Mouse (Mus musculus) lung, postnatal 0 days (tissue): ENCODE measurements around the gene Naa40. TPM values are rescaled to one million over a fixed set of nuclear protein-coding genes. Genes with fewer than 3 reads are reported as not detected.
A peak's percentile ranks its signal among the peaks of the same experiment; 100 is the strongest.

Source experiments
- ATAC-seq: fragments of 200-750 bp; cut with Nextera tagmentation; 2 replicates; pipeline ENCODE4 v1.8.0; 2017; ENCODE audit warnings: moderate library complexity
- DNase-seq: peaks from one replicate; pipeline ENCODE4 v3.0.0-alpha.2; 2016; ENCODE audit warnings: low spot score
- H3K27ac ChIP-seq: fragments of 300-500 bp; sonication (generic); 2 replicates; pipeline ENCODE4 v1.5.1; 2014; ENCODE audit warnings: antibody characterized with exemption, mild to moderate bottlenecking, low read length, mixed read lengths
- H3K27me3 ChIP-seq: fragments of 300-500 bp; sonication (generic); replicated peaks from 2 replicates; pipeline ENCODE4 v1.6.1; 2014; ENCODE audit warnings: low read length, mixed read lengths; ENCODE audit not compliant: insufficient read depth
- H3K36me3 ChIP-seq: fragments of 300-500 bp; sonication (generic); 2 replicates; pipeline ENCODE4 v1.6.1; 2014; ENCODE audit warnings: low read length, mixed read lengths; ENCODE audit not compliant: insufficient read depth
- H3K4me1 ChIP-seq: fragments of 300-500 bp; sonication (generic); 2 replicates; pipeline ENCODE4 v1.6.1; 2014; ENCODE audit warnings: antibody characterized with exemption, low read depth, low read length, mixed read lengths; ENCODE audit not compliant: insufficient read depth
- H3K4me2 ChIP-seq: fragments of 300-500 bp; sonication (generic); replicated peaks from 2 replicates; pipeline ENCODE4 v1.6.1; 2014; ENCODE audit warnings: low read depth, mild to moderate bottlenecking, low read length, moderate library complexity, mixed read lengths
- H3K4me3 ChIP-seq: fragments of 300-500 bp; sonication (generic); 2 replicates; pipeline ENCODE4 v1.5.1; 2014; ENCODE audit warnings: low read depth, low read length
- H3K9ac ChIP-seq: fragments of 300-500 bp; sonication (generic); replicated peaks from 2 replicates; pipeline ENCODE4 v1.6.1; 2014; ENCODE audit warnings: low read depth, mild to moderate bottlenecking
- H3K9me3 ChIP-seq: fragments of 300-500 bp; sonication (generic); 2 replicates; pipeline ENCODE4 v1.6.1; 2016; ENCODE audit warnings: low read length, mixed read lengths
- CTCF ChIP-seq: IDR thresholded peaks from 2 replicates; pipeline ENCODE4 v1.5.1; 2016; ENCODE audit warnings: antibody characterized with exemption, mild to moderate bottlenecking
- EP300 ChIP-seq: IDR thresholded peaks from 2 replicates; pipeline ENCODE4 v1.6.1; 2016; ENCODE audit warnings: antibody characterized with exemption, mild to moderate bottlenecking, control low read depth
- WGBS: fragments of 180-500 bp; shearing (Covaris S2); extraction: QIAGEN DNeasy Blood & Tissue Kit; methylation state at CpG from one replicate; pipeline ENCODE4 v1.1.7; 2014; 5-methylcytosine and 5-hydroxymethylcytosine counted together
- polyA plus RNA-seq: library from polyadenylated mRNA; unstranded; fragments of >200 nt; fragmentation: Nextera tagmentation; extraction: Ambion mirVana; gene quantifications from 2 replicates; pipeline ENCODE4 v1.2.1, GENCODE M21; 2015

Naa40 gene
- polyA plus RNA-seq, 1 experiment from 2014 or later: 16.6 TPM

GRCm38 (mm10) chr19:7269290-7270044, 28.5 kb upstream of the Naa40 start:
- DNase-seq (no peak), ATAC-seq (no peak)
- H3K4me1 ChIP-seq: peaks cover 22% of the 10 kb centered on the region
- H3K36me3 ChIP-seq: no peaks in the 10 kb centered on the region
- TF ChIP-seq EP300 (no peak), CTCF (no peak)
- no peak overlapping the region for H3K27ac ChIP-seq
- peak overlapping the region; percentile 56; the same call in 1 of the 2 replicates for H3K4me3 ChIP-seq
- no peaks in the 10 kb centered on the region for H3K9me3 ChIP-seq
- H3K4me2 ChIP-seq: peak overlapping the region; percentile 99
- H3K27me3 ChIP-seq: no peaks in the 10 kb centered on the region
- peak overlapping the region; percentile 32 for H3K9ac ChIP-seq
- WGBS: 14% methylated on average over 11 of the region's 11 CpGs

DNA sequence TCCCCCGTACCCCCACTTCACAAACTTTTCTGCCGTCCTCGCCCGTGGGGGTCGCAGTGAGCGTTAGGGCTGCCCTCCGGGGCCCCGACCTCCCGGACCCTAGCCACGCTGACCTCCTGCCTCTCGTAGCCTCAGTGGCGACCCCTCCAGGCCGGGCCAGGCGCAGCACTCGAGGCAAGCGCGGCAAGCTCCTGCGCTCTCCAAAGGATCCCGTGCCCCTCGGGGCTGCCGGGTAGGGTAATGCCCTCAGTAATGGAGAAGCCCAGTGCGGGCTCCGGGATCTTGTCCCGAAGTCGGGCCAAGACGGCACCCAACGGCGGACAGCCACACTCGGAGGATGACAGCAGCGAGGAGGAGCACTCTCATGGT, 27.7 kb upstream of the Naa40 start:
- under 1% methylated on average over 28 of the region's 30 CpGs for WGBS
- ATAC-seq (peak; percentile 49), DNase-seq (peak; percentile 71)
- Histone ChIP-seq H3K27me3 (no peaks in the 10 kb centered on the region), H3K36me3 (no peaks in the 10 kb centered on the region), H3K4me3 (peak overlapping the region; percentile 56), H3K4me1 (peaks cover 22% of the 10 kb centered on the region), H3K27ac (no peak overlapping the region), H3K9me3 (no peaks in the 10 kb centered on the region), H3K9ac (peak overlapping the region; percentile 32), H3K4me2 (peak overlapping the region; percentile 99)
- TF ChIP-seq CTCF: peak; percentile 82
- TF ChIP-seq EP300: no peak

DNA sequence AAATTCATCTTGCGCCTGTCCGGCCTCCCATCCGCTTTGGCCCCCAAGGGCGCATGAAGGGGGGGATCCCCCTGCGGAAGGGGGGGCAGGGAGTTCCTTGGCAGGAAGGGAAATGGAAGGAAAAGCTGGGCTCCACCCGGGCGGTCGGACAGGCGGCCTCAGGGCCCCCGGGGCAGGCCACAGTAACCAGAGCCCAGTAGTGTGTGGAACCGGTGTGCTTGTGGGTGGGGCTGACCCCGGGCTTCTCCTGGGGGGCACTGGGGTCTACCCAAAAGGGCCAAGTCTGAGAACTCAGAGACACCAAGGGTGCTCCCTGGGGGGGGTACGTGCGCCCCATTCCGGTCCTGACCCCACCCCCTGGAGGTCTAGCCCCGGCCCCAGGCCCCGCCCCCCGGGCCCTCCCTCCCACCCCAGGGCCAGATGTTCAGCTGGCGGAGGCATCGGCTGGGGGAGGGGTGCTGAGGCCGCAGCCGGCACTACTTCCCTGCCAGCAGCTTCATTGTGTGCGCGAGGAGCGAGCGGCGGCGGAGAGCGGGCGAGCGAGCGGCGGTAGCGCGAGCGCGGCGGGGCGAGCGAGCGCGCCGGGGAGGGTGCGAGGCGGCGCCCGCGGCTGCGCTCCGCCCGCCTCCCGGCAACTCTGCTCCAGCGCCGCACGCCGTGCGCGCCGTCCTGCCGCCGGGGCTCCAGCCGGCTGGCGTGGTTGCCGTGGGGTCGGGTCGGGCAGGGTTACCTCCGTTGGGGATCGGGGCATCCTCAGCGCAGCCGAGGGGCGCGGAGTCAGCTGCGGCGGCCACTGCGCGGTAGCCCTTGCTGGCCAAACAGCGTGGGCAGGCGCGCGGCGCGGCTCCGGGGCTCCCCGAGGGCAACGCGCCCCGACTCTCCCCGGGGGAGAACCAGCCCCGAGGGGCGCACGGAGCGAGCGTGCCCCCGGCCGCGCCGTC, 27.1 kb upstream of the Naa40 start:
- Histone ChIP-seq H3K4me3 (peak overlapping the region; percentile 56), H3K4me1 (peaks cover 22% of the 10 kb centered on the region), H3K9ac (peak overlapping the region; percentile 32; the same call in 1 of the 2 replicates), H3K4me2 (peak overlapping the region; percentile 99), H3K27ac (peak overlapping the region; percentile 26), H3K27me3 (no peaks in the 10 kb centered on the region), H3K36me3 (no peaks in the 10 kb centered on the region), H3K9me3 (no peaks in the 10 kb centered on the region)
- peak; percentile 80 for ATAC-seq
- under 1% methylated on average over 61 of the region's 97 CpGs for WGBS
- TF ChIP-seq EP300: no peak
- no peak for TF ChIP-seq CTCF
- DNase-seq: peak; percentile 92

DNA sequence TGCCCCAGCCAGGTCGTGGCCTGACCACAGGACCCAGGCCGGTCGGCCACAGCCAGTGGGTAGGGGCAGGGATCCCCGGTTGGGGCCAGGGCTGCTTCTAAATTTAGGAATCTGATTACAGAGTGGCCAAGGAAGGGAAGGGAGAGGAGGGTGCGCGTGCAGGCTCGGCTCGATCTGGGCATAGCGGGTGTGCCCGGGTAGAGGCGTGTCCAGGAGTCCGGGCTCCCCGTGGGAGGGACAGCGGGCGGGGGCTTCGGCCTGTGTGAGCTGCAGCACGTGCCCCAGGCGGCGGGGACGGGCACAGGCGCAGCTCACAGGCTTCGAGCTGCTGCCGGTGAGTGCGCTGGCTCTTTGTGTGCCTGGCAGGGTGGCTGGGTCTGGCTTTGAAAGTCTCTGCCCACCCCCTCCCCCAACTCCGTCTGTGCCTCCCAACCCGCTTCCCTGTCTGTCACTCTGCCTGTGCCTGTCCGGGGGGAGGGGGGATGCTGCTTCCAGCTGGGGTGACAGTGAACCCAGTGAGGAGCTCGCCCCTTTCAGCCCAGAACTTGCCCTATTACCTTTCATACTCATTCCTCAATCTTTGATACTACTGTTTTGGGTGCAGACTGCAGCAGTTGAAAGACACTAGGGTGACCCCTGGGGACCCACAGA, 26.2 kb upstream of the Naa40 start, which contains the start of gene Rcor2:
Rcor2 (plus strand) TSS at position 235 of the 651 bp plus-strand sequence.
- ATAC-seq: peak; percentile 64
- peak within 1 kb of the TSS; percentile 56 for H3K4me3 ChIP-seq
- peak; percentile 80 for DNase-seq
- WGBS: 4% methylated on average over 26 of the region's 28 CpGs
- no peaks in the 10 kb centered on the region for H3K9me3 ChIP-seq
- H3K36me3 ChIP-seq: no peaks in the 10 kb centered on the region
- no peak for TF ChIP-seq CTCF
- TF ChIP-seq EP300: no peak
- H3K4me1 ChIP-seq: peaks cover 22% of the 10 kb centered on the region
- peak within 1 kb of the TSS; percentile 32; the same call in 1 of the 2 replicates for H3K9ac ChIP-seq
- H3K27me3 ChIP-seq: no peaks in the 10 kb centered on the region
- H3K27ac ChIP-seq: peak within 1 kb of the TSS; percentile 26
- peak within 1 kb of the TSS; percentile 99 for H3K4me2 ChIP-seq

- Histone ChIP-seq H3K4me3 (no peak overlapping the region), H3K27ac (no peak overlapping the region; the same call in 1 of the 2 replicates), H3K9ac (no peak overlapping the region), H3K9me3 (no peaks in the 10 kb centered on the region), H3K4me1 (peaks cover 22% of the 10 kb centered on the region), H3K36me3 (no peaks in the 10 kb centered on the region), H3K4me2 (no peak overlapping the region), H3K27me3 (no peaks in the 10 kb centered on the region)
- no peak for ATAC-seq
- WGBS: 63% methylated on average over 4 of the region's 4 CpGs
- no peak for DNase-seq
- TF ChIP-seq EP300 (no peak), CTCF (no peak)
Observed at GRCm38 (mm10) chr19:7266421-7266831, 25.4 kb upstream of the Naa40 start.
